Comparison of ENCODE assay signal across 8 mouse cellular contexts in the genomic region with DNA sequence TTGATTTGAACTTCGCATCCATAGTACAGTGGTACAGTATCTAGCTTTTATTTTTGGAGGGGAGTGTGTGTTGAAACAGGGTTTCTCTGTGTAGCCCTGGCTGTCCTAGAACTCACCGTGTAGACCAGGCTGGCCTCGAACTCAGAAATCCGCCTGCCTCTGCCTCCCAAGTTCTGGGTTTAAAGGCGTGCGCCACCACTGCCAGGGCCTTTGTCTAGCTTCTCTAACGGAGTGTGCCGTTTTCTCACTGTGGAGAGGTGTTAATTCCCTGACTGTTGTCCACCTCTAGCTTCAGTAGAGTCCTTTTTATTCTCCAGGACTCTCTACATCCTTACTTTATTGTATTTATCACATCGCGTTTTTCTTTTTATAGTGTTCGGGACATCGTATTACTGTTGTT. TPM values are rescaled to one million over a fixed set of nuclear protein-coding genes. Genes with fewer than 3 reads are reported as not detected.
DNase-seq lines count a peak whose midpoint lies in the region; ATAC-seq lines count a peak whose summit lies in the region.

No protein-coding gene starts in this region.

- H3K9me3 ChIP-seq in kidney, embryonic 16.5 days (ENCODE audit: low read length): no peaks in the 10 kb centered on the region
- no peaks in the 10 kb centered on the region for H3K9me3 ChIP-seq in embryonic facial prominence, embryonic 11.5 days (replicated peaks; ENCODE audit: control insufficient read depth, low read length)
- H3K9me3 ChIP-seq in hindbrain, embryonic 14.5 days (ENCODE audit: control insufficient read depth, low read length): no peaks in the 10 kb centered on the region
- no peaks in the 10 kb centered on the region for H3K9me3 ChIP-seq in midbrain, embryonic 15.5 days

- H3K4me1 ChIP-seq in kidney, embryonic 16.5 days (ENCODE audit: insufficient read depth, low read length): peaks cover 24% of the 10 kb centered on the region
- H3K4me1 ChIP-seq in embryonic facial prominence, embryonic 11.5 days (ENCODE audit: control insufficient read depth, insufficient read depth, low read length): no peaks in the 10 kb centered on the region; the same call in 1 of the 2 replicates
- peaks cover 23% of the 10 kb centered on the region for H3K4me1 ChIP-seq in hindbrain, embryonic 14.5 days (replicated peaks; ENCODE audit: control insufficient read depth, insufficient read depth, low read length)
- peaks cover 23% of the 10 kb centered on the region for H3K4me1 ChIP-seq in midbrain, embryonic 15.5 days

- H3K27me3 ChIP-seq in kidney, embryonic 16.5 days (ENCODE audit: insufficient read depth, low read length): no peaks in the 10 kb centered on the region
- no peaks in the 10 kb centered on the region for H3K27me3 ChIP-seq in embryonic facial prominence, embryonic 11.5 days (ENCODE audit: control insufficient read depth, insufficient read depth, low read length)
- H3K27me3 ChIP-seq in hindbrain, embryonic 14.5 days (ENCODE audit: control insufficient read depth, insufficient read depth, low read length): no peaks in the 10 kb centered on the region
- no peaks in the 10 kb centered on the region for H3K27me3 ChIP-seq in midbrain, embryonic 15.5 days (replicated peaks)

- H3K4me2 ChIP-seq in kidney, embryonic 16.5 days (replicated peaks; ENCODE audit: low read depth, low read length): peak overlapping the region; percentile 82
- peak overlapping the region; percentile 61 for H3K4me2 ChIP-seq in embryonic facial prominence, embryonic 11.5 days (ENCODE audit: low read depth, low read length)
- peak overlapping the region; percentile 81 for H3K4me2 ChIP-seq in hindbrain, embryonic 14.5 days (replicated peaks)
- peak overlapping the region; percentile 69 for H3K4me2 ChIP-seq in midbrain, embryonic 15.5 days

- ATAC-seq in kidney, embryonic 16.5 days (ENCODE audit: low FRiP score, low TSS enrichment): no peak
- ATAC-seq in embryonic facial prominence, embryonic 11.5 days (replicated peaks; ENCODE audit: insufficient number of reproducible peaks, low FRiP score, low TSS enrichment, low read depth): no peak
- no peak for ATAC-seq in hindbrain, embryonic 14.5 days (ENCODE audit: low FRiP score)
- ATAC-seq in midbrain, embryonic 15.5 days (replicated peaks): no peak; the same call in 1 of the 2 replicates

- peaks cover 38% of the 10 kb centered on the region for H3K36me3 ChIP-seq in kidney, embryonic 16.5 days (ENCODE audit: insufficient read depth, low read length)
- peaks cover 7% of the 10 kb centered on the region for H3K36me3 ChIP-seq in embryonic facial prominence, embryonic 11.5 days (replicated peaks; ENCODE audit: control insufficient read depth, insufficient read depth, low read depth, low read length)
- peaks cover 49% of the 10 kb centered on the region for H3K36me3 ChIP-seq in hindbrain, embryonic 14.5 days (replicated peaks; ENCODE audit: control insufficient read depth, insufficient read depth)
- H3K36me3 ChIP-seq in midbrain, embryonic 15.5 days (replicated peaks): peaks cover 19% of the 10 kb centered on the region

- no peak for DNase-seq in kidney, postnatal 14 days
- DNase-seq in embryonic facial prominence, embryonic 11.5 days (ENCODE audit: low spot score): no peak
- DNase-seq in hindbrain, embryonic 14.5 days (ENCODE audit: low spot score): no peak
- DNase-seq in layer of hippocampus, postnatal 10 days (ENCODE audit: low spot score in 2 of 2): no peak
- DNase-seq in right cerebral cortex, postnatal 36 days (ENCODE audit: low spot score in 2 of 2): no peak
- no peak for DNase-seq in cerebellum, adult 18-20 months

- WGBS in kidney, embryonic 16.5 days: 49% methylated on average over 12 of the region's 12 CpGs
- WGBS in embryonic facial prominence, embryonic 11.5 days: 60% methylated on average over 12 of the region's 12 CpGs
- WGBS in hindbrain, embryonic 14.5 days: 57% methylated on average over 12 of the region's 12 CpGs
- 51% methylated on average over 12 of the region's 12 CpGs for WGBS in midbrain, embryonic 15.5 days

- peak overlapping the region; percentile 96 for H3K4me3 ChIP-seq in kidney, embryonic 16.5 days (ENCODE audit: low read length)
- H3K4me3 ChIP-seq in embryonic facial prominence, embryonic 11.5 days (ENCODE audit: low read depth, low read length): peak overlapping the region; percentile 78
- H3K4me3 ChIP-seq in hindbrain, embryonic 14.5 days (replicated peaks; ENCODE audit: low read length): peak overlapping the region; percentile 84
- peak overlapping the region; percentile 85 for H3K4me3 ChIP-seq in midbrain, embryonic 15.5 days

- H3K9ac ChIP-seq in kidney, embryonic 16.5 days (replicated peaks; ENCODE audit: low read length): peak overlapping the region; percentile 81
- peak overlapping the region; percentile 79 for H3K9ac ChIP-seq in embryonic facial prominence, embryonic 11.5 days (replicated peaks; ENCODE audit: low read length)
- H3K9ac ChIP-seq in hindbrain, embryonic 14.5 days: peak overlapping the region; percentile 88
- H3K9ac ChIP-seq in midbrain, embryonic 15.5 days: peak overlapping the region; percentile 81

- no peak overlapping the region for H3K27ac ChIP-seq in kidney, embryonic 16.5 days (ENCODE audit: low read length)
- H3K27ac ChIP-seq in embryonic facial prominence, embryonic 11.5 days (replicated peaks; ENCODE audit: low read depth, low read length): no peak overlapping the region
- peak overlapping the region; percentile 82 for H3K27ac ChIP-seq in hindbrain, embryonic 14.5 days
- H3K27ac ChIP-seq in midbrain, embryonic 15.5 days: no peak overlapping the region

RNA-seq across cellular contexts. Expression of a gene that starts 0.8 kb away (rescaled TPM):
- 40.5 and 48.0 TPM in 2 replicates for polyA plus RNA-seq in kidney, embryonic 16.5 days (2015; fragmentation: Nextera tagmentation; extraction: Ambion mirVana)
- 76.8 and 79.0 TPM in 2 replicates for polyA plus RNA-seq in embryonic facial prominence, embryonic 11.5 days (2014; fragmentation: Nextera tagmentation; extraction: Ambion mirVana)
- 53.6 and 61.6 TPM in 2 replicates for polyA plus RNA-seq in hindbrain, embryonic 14.5 days (2014; fragmentation: Nextera tagmentation; extraction: Ambion mirVana)
- 54.0 and 57.5 TPM in 2 replicates for polyA plus RNA-seq in midbrain, embryonic 15.5 days (2015; fragmentation: Nextera tagmentation; extraction: Ambion mirVana)
- total RNA-seq in layer of hippocampus, postnatal 10 days (2021): 10 to 100 TPM; 91.1 to 93.5 TPM

RNA-seq across cellular contexts. Expression of a gene that starts 1.0 kb away (rescaled TPM):
- polyA plus RNA-seq in kidney, embryonic 16.5 days (2015; fragmentation: Nextera tagmentation; extraction: Ambion mirVana): 29.1 and 40.2 TPM in 2 replicates
- 22.2 and 25.5 TPM in 2 replicates for polyA plus RNA-seq in embryonic facial prominence, embryonic 11.5 days (2014; fragmentation: Nextera tagmentation; extraction: Ambion mirVana)
- 20.1 and 29.3 TPM in 2 replicates for polyA plus RNA-seq in hindbrain, embryonic 14.5 days (2014; fragmentation: Nextera tagmentation; extraction: Ambion mirVana)
- polyA plus RNA-seq in midbrain, embryonic 15.5 days (2015; fragmentation: Nextera tagmentation; extraction: Ambion mirVana): 33.8 and 37.0 TPM in 2 replicates
- total RNA-seq in layer of hippocampus, postnatal 10 days (2021): 10 to 100 TPM; 22.1 to 25.1 TPM
